Mouse (Mus musculus) gastrocnemius, postnatal 36 days (tissue): ENCODE results near the gene Smim27. TPM values are rescaled to one million over a fixed set of nuclear protein-coding genes. Genes with fewer than 3 reads are reported as not detected.
"Not testable (repeated sequence)": the region's sequence is repeated elsewhere in the genome, so short reads cannot be mapped to it uniquely, and the experiment has no call there.

Source experiments
- DNase-seq, 2 experiments: peaks; one replicate each; pipeline ENCODE4 v3.0.0; 2022
- intact Hi-C: fragments of 180-260 bp; cut with DNase I; formaldehyde crosslinking; loops from one replicate; pipeline ENCODE4 v1.15.1; 2025
- total RNA-seq, 2 experiments: library from RNA; stranded (reverse); gene quantifications; 2 replicates each; pipeline ENCODE4 v1.2.3; 2021

The Smim27 gene
- total RNA-seq, 2 experiments from 2014 or later: 38.1 to 44.5 TPM

DNA sequence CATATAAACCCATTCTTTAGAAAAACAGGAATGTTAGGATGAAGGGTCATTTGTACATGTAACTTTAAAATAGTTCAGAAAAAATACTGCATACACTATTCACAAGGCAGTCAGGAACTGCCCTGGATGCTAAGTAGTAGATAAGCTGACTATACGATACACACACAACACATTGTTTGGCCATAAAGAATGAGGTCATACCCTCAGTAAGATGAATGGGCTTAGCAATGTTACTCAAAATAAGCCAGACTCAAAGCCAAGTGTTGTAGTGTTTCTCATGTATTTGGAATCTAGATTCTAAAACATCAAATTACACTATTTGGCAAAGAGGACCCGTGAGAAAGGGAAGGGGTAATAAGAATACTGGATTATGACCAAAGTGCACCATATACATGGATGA, 15.6 kb upstream of the Smim27 start:
- DNase-seq: no peak
- intact Hi-C loops: no loop called here

GRCm38 (mm10) chr4:40254385-40255103, 14.8 kb upstream of the Smim27 start:
- DNase-seq: no peak
- intact Hi-C loops: no loop called here

DNA sequence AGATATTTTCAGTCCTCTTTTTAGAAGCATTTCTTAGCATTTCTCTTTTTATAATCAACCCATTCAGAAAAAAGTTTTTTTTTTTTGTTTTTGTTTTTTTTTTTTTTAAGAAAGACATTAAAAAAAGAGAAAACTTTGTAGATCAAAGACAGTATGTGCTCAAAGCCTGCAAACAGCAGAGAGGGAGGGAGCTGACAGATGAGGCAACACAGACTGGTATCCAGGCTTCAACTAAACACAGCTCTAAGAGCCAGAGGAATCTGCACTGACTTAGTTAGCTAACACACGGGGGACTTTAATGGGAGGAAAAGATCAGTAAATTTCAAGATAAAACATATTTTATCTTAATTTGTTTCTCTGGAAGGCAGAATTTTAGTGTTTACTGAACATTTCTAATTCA, 5.1 kb upstream of the Smim27 start:
- DNase-seq: no peak
- intact Hi-C loops: no loop called here

DNA sequence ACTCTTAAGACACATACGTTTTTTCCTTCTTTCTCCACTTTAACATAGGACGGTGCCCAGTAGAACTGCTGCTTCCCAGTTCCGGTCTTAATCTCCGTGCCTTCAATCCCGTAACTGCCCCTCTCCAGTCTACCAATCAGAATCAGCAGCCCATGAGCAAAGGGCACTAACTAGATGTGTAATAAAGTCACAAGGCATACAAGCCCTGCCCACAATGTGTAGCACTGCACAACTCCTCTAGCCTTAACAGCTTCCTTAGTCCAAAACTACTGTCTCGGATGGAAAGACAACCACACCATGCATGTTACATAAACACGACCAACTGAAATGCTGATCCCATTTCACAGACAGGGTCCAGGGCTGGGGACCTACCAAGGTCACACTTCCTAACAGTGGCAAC, 1.7 kb upstream of the Smim27 start:
- intact Hi-C loops: loop anchor here (5.0 kb wide), 1 partner anchor 85 kb away; no protein-coding TSS in a partner anchor

DNA sequence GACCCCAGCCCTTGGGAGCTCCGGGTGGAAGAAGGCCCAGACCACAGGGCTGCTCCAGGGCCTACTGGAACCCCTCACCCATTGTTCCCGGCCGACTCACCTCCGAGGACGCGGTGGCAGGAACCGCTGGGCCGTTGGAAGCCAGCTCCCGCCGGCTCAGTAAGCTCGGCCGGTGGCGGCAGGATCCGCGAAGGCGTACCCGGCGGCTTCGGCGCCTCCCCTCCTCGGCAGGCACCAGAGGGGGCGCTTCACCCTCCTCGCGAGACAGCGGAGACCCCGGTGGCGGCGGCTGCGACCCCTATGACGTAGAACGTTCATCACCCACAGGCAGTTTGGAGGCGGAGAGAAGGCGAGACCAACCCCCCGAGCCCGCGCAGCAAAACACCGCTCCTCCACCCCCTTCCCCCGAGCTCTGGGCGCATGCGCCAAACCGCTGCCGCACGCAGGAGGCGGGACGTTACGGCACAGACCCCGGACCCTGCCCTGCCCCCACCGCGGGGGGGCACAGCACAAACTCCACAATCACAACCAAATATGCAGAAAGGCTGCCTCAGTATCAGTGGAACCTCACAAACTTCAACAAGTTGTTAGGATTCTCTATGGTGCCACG, 1.1 kb upstream of the Smim27 start:
- peak; percentile 83 to 86 for DNase-seq
- intact Hi-C loops: loop anchor here (5.0 kb wide), 1 partner anchor 86 kb away; no protein-coding TSS in a partner anchor

More for the DNA sequence above, 1.7 kb upstream of the Smim27 start:
- DNase-seq: no peak

DNA sequence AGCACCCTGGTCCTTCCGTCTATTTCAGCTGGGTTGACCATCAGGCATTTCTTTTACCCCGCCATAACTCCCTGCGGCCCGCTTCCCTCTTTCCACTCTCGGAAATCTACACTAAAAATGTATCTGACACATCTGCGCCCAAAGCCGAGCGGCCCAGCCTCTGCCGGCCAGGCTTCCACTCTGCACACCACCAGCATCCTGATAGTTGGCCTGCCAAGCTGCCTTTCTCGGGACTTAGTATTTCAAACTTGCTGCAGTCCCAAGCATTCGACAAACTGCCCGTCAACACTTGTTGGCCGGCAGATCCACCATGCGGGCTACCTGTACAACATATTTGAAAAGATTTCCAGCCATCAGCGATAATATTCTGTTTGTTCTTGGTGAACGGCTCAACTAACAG, 544 bp upstream of the Smim27 start:
- intact Hi-C loops: loop anchor here (5.0 kb wide), 1 partner anchor 87 kb away; no protein-coding TSS in a partner anchor
- no peak for DNase-seq

DNA sequence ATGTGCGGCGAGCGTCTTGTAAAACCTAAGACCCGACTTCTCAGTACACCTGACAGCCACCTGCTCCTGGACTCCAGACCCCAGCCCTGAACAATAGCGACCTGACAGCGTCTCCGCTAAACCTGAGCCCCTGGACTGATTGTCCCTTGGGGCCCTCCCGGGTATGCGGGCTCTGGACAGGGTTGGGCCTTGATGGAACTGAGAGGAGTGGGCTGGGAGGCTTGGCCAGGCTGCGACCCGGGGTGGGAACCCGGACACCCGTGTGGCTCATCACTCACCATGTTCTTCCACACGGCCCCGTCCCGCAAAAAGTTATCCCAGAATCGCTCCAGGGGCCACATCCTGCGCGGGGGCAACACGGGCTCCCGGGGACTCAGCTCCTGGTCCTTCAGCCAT, 9.5 kb downstream of the Smim27 start:
- no peak for DNase-seq
- intact Hi-C loops: loop anchor here (2.0 to 5.0 kb wide), 2 partner anchors 38 to 137 kb away; partner anchors contain the start of gene Aco1

DNA sequence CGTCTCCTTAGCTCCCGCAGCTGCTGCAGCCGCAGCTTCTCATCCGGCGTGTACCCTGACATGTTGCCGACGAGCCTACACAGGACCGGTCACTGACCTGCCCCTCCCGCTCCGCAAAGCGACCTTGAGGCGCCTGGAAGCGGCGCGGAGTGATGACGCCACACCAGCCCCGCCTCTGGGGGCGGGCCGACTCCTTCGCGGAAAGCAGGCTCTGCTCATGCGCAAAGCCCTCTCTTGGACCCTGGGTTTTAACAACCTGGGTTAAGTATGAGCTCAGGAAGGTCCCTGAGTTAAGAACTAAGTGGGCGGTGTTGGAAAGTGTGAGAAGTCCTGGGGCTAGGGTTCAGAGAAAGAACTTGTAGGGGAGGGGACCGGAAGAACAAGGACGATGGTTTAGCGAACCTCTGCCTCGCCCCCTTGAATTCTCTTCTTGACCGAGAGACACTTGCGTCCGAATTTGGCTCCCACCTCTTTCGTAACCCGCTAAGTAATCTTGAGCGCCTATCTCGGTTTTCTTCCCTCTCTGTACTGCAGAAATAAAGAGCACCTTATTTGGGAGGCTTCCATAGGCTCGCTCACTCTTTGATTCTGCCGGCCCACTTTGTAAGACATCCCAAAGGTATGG, 10.0 kb downstream of the Smim27 start, which contains the start of gene Ndufb6:
TSS of gene Ndufb6 (minus strand) at position 146 of the 625 bp plus-strand sequence.
- intact Hi-C loops: loop anchor here (2.0 to 5.0 kb wide), 2 partner anchors 39 to 137 kb away; partner anchors contain the start of gene Aco1
- peak; percentile 90 to 92 for DNase-seq

DNA sequence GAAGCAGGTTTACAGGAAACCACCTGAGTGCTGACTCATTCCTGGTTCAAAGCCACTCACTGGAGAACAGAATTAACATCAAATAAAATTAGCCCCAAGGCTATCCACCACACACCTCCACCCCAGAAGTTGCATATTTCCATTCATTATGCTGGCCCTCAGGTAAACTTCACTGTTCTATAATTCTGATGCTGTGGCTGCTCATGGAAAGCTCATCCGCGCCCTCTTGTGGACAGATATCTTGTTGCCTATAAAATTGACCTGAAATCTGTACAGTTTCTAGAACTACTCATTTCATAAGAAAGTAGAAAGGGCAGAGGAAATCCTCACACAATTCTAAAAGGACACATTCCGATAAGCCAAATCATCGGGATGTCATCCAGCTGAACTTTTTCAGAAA, 16.2 kb downstream of the Smim27 start:
- intact Hi-C loops: loop anchor here (5.0 kb wide), 2 partner anchors 103 to 153 kb away; no protein-coding TSS in a partner anchor
- DNase-seq: peak in 1 of 2 experiments; percentile 43

DNA sequence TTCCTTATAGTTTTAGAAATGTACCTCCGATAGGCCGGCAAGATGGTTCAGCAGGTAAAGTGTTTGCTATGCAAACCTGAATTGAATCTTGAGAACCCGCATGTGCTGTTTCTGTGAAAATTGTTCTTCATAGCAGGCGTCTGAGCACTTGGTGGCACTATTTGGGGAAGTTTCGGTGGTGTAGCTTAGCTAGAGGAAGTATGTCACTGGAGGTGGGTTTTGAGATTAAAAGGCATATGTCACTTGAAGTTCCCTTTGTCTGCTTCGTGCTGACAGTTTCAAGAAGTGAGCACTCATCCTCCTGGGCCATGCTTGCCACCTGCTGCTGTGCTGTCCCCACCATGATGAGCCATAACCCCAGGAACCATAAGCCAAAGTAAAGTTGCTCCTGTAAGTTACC, 18.0 kb downstream of the Smim27 start:
- intact Hi-C loops: loop anchor here (5.0 kb wide), 2 partner anchors 105 to 155 kb away; no protein-coding TSS in a partner anchor
- DNase-seq: no peak

- DNase-seq: no peak
- intact Hi-C loops: loop anchor here (5.0 kb wide), 2 partner anchors 107 to 157 kb away; no protein-coding TSS in a partner anchor
Measured at GRCm38 (mm10) chr4:40289046-40289445, 19.7 kb downstream of the Smim27 start.

- DNase-seq, intact Hi-C loops: not testable (repeated sequence)
Measured at GRCm38 (mm10) chr4:40291511-40291910, 22.1 kb downstream of the Smim27 start.

DNA sequence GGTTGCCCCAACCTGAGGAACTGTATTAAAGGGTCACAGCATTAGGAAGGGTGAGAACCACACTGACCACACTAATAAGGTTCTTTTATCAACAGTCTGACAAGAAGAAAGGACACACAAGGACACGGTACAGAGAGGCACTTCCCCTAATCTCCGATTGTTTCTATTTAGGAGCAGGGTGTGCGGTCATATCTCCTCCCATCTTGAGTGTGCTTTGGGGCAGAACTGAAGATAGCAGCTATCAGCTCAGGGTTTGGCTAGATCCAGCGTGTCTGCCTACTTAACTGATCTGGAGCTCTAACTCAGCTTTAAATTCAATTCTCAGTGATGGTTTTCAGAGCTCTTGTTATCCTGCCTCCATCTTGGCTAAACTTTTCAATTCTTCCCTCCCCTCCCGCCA, 29.8 kb downstream of the Smim27 start:
- no peak for DNase-seq
- intact Hi-C loops: no loop called here

- intact Hi-C loops: no loop called here
- peak; percentile 32 to 39 for DNase-seq
Measured at GRCm38 (mm10) chr4:40301076-40301789, 31.9 kb downstream of the Smim27 start.

- DNase-seq: no peak
- intact Hi-C loops: loop anchor here (2.0 kb wide), 1 partner anchor 378 kb away; no protein-coding TSS in a partner anchor
Measured at GRCm38 (mm10) chr4:40302445-40303125, 33.2 kb downstream of the Smim27 start.

GRCm38 (mm10) chr4:40309682-40310081, 40.3 kb downstream of the Smim27 start:
- intact Hi-C loops: no loop called here
- DNase-seq: no peak

GRCm38 (mm10) chr4:40310796-40311383, 41.5 kb downstream of the Smim27 start:
- intact Hi-C loops: no loop called here
- no peak for DNase-seq

DNA sequence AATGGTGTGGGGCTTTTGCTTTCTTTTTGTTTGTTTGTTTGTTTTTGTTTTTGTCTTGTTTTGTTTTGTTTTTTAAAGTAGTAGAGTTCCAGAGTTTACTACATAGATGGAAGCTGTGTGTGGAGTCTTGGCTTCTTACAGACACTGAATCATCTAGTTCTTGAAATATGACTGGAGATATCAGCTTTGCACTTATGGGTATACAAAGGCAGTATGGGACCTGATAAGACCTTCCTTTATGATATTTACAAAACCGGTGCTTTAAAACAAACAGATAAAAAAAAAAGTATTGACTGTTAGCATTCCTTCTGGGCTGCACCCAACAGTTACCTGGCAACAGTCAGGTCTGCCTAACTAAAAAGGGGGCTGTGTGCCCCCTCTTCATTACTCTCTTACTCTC, 42.8 kb downstream of the Smim27 start:
- no peak for DNase-seq
- intact Hi-C loops: no loop called here

DNA sequence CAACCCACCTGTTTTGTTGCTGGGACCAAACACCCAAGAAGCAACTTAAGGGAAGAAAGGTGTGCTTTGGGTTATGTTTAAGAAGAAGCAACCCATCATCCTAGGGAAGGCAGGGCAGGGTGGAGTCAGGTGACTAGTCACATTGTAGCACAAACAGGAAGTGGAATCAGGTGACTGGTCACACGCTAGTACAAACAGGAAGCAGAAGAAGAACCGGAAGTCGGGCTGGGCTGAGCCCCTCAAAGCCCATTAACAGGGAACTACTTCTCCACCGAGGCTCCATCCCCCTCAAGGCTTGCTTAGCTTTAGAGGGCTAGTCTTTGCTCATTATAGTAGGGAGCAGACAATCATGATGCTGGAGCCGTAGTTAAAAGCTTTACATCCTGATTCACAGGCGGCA, 43.6 kb downstream of the Smim27 start:
- intact Hi-C loops: no loop called here
- no peak for DNase-seq
